Comparison of ENCODE assay signal across 9 mouse cellular contexts in genomic region chr13:68997821-68998551, GRCm38 (mm10). TPM values are rescaled to one million over a fixed set of nuclear protein-coding genes. Genes with fewer than 3 reads are reported as not detected.
DNase-seq lines count a peak whose midpoint lies in the region; ATAC-seq and TF ChIP-seq lines count a peak whose summit lies in the region.
"Had no signal": no experiment of that assay in that cellular context is flagged by ENCODE, and none has a peak within 500 bp of the region (broad histone marks: within the 10 kb centered on the region; RNA-seq: fewer than 3 reads in every experiment).

No protein-coding gene starts in this region.

- no peaks in the 10 kb centered on the region for H3K9me3 ChIP-seq in heart, embryonic 15.5 days (replicated peaks)
- no peaks in the 10 kb centered on the region for H3K9me3 ChIP-seq in hindbrain, embryonic 11.5 days (ENCODE audit: control insufficient read depth, low read length)
- H3K9me3 ChIP-seq in stomach, postnatal 0 days (ENCODE audit: control insufficient read depth, low read length): no peaks in the 10 kb centered on the region

- H3K36me3 ChIP-seq in heart, embryonic 15.5 days: no peaks in the 10 kb centered on the region
- H3K36me3 ChIP-seq in hindbrain, embryonic 11.5 days (ENCODE audit: control insufficient read depth, insufficient read depth, low read length): no peaks in the 10 kb centered on the region
- no peaks in the 10 kb centered on the region for H3K36me3 ChIP-seq in stomach, postnatal 0 days (ENCODE audit: control insufficient read depth, insufficient read depth, low read length)
- H3K36me3 ChIP-seq: G1E had no signal

- peak overlapping the region; percentile 63 for H3K4me3 ChIP-seq in heart, embryonic 15.5 days
- peak overlapping the region; percentile 70 for H3K4me3 ChIP-seq in cortical plate, adult 2 months (ENCODE audit: insufficient read depth, low read length)
- peak overlapping the region; percentile 57 for H3K4me3 ChIP-seq in hindbrain, embryonic 11.5 days (ENCODE audit: low read depth, low read length)
- peak overlapping the region; percentile 58 for H3K4me3 ChIP-seq in stomach, postnatal 0 days (ENCODE audit: low read depth, low read length)

- no peak overlapping the region for H3K9ac ChIP-seq in heart, embryonic 15.5 days
- no peak overlapping the region; the same call in 1 of the 2 replicates for H3K9ac ChIP-seq in hindbrain, embryonic 11.5 days (ENCODE audit: low read depth, low read length)
- peak overlapping the region; percentile 63; the same call in 1 of the 2 replicates for H3K9ac ChIP-seq in stomach, postnatal 0 days (ENCODE audit: low read length)

- H3K4me1 ChIP-seq in heart, embryonic 15.5 days (replicated peaks): peaks cover 20% of the 10 kb centered on the region
- H3K4me1 ChIP-seq in cortical plate, adult 2 months (ENCODE audit: control insufficient read depth, insufficient read depth, low read length): peaks cover 14% of the 10 kb centered on the region
- H3K4me1 ChIP-seq in hindbrain, embryonic 11.5 days (replicated peaks; ENCODE audit: control insufficient read depth, insufficient read depth, low read length): 0 out of 2 replicates have a peak, but pooled peaks cover 2% of the 10 kb centered on the region
- no peaks in the 10 kb centered on the region for H3K4me1 ChIP-seq in stomach, postnatal 0 days (replicated peaks; ENCODE audit: control insufficient read depth, insufficient read depth)

- H3K27ac ChIP-seq in heart, embryonic 15.5 days: no peak overlapping the region
- peak overlapping the region; percentile 88 for H3K27ac ChIP-seq in cortical plate, adult 2 months (ENCODE audit: insufficient read depth, low read length)
- H3K27ac ChIP-seq in hindbrain, embryonic 11.5 days (ENCODE audit: low read depth, low read length): no peak overlapping the region
- no peak overlapping the region for H3K27ac ChIP-seq in stomach, postnatal 0 days (replicated peaks)

- H3K4me2 ChIP-seq in heart, embryonic 15.5 days: peak overlapping the region; percentile 98
- H3K4me2 ChIP-seq in hindbrain, embryonic 11.5 days (replicated peaks; ENCODE audit: low read depth, low read length): peak overlapping the region; percentile 76
- H3K4me2 ChIP-seq in stomach, postnatal 0 days (replicated peaks; ENCODE audit: low read depth): peak overlapping the region; percentile 85

- WGBS in heart, embryonic 15.5 days: 9% methylated on average over 22 of the region's 22 CpGs
- WGBS in hindbrain, embryonic 11.5 days: 11% methylated on average over 22 of the region's 22 CpGs
- 12% methylated on average over 22 of the region's 22 CpGs for WGBS in stomach, postnatal 0 days

- no peak for ATAC-seq in heart, embryonic 15.5 days (replicated peaks; ENCODE audit: insufficient number of reproducible peaks, insufficient read depth, low FRiP score, low read depth)
- no peak for ATAC-seq in hindbrain, embryonic 11.5 days (ENCODE audit: low FRiP score)
- ATAC-seq in stomach, postnatal 0 days (ENCODE audit: low FRiP score, low TSS enrichment): no peak

- H3K27me3 ChIP-seq in heart, embryonic 15.5 days: peaks cover 52% of the 10 kb centered on the region
- peaks cover 9% of the 10 kb centered on the region for H3K27me3 ChIP-seq in hindbrain, embryonic 11.5 days (ENCODE audit: control insufficient read depth, insufficient read depth, low read length)
- no peaks in the 10 kb centered on the region for H3K27me3 ChIP-seq in stomach, postnatal 0 days (ENCODE audit: control insufficient read depth, insufficient read depth, low read length)

- no peak for TF ChIP-seq POLR2A in cortical plate, adult 2 months (IDR thresholded peaks at IDR 0.05; ENCODE audit: extremely low read depth, insufficient read depth, low read length)

- TF ChIP-seq CTCF in cortical plate, adult 2 months (IDR thresholded peaks at IDR 0.05; ENCODE audit: extremely low read depth, insufficient read depth, low read length): no peak
- TF ChIP-seq CTCF in stomach, postnatal 0 days (IDR thresholded peaks at IDR 0.05; ENCODE audit: low read depth): peak; percentile 20; the same call in 1 of the 2 replicates

- no peak for DNase-seq in heart, adult 8-10 months (ENCODE audit: low spot score)
- peak; percentile 58 for DNase-seq in hindbrain, embryonic 11.5 days (ENCODE audit: low spot score)
- peak; percentile 7 for DNase-seq in lung, postnatal 36 days
- peak; percentile 46 for DNase-seq in stomach, postnatal 0 days (ENCODE audit: low spot score)
- no peak for DNase-seq in yolk sac, embryonic 10.5 days (ENCODE audit: low spot score)
- no peak for DNase-seq in c-Kit-positive CD71-positive TER-119-positive erythroid progenitor cells, embryonic 14.5 days (ENCODE audit: low spot score)

- TF ChIP-seq EP300 in stomach, postnatal 0 days (optimal IDR thresholded peaks at IDR 0.05): no peak

RNA-seq across cellular contexts. Expression of gene Adcy2, which starts 1.4 kb away (rescaled TPM):
- 0.98 and 1.9 TPM in 2 replicates for polyA plus RNA-seq in heart, embryonic 15.5 days (2015; fragmentation: Nextera tagmentation; extraction: Ambion mirVana)
- total RNA-seq in heart, adult 8-10 months (2022): under 1 TPM; 0.13 to 0.19 (median 0.15) TPM
- polyA plus RNA-seq in cortical plate, adult 2 months (2012; rRNA removed): 98.3 and 98.5 TPM in 2 replicates
- 2.9 and 3.3 TPM in 2 replicates for polyA plus RNA-seq in hindbrain, embryonic 11.5 days (2014; fragmentation: Nextera tagmentation; extraction: Ambion mirVana)
- polyA plus RNA-seq in stomach, postnatal 0 days (2015; fragmentation: Nextera tagmentation; extraction: Ambion mirVana): 3.7 and 4.3 TPM in 2 replicates
- polyA plus RNA-seq: G1E had no signal

Comparison
In these comparisons a context has a peak if more than half of its experiments do, and no peak if none do; other contexts are left out.
1. DNase-seq: peak in hindbrain, embryonic 11.5 days (single experiment), lung, postnatal 36 days (single experiment) and stomach, postnatal 0 days (single experiment); none in heart, adult 8-10 months (single experiment), yolk sac, embryonic 10.5 days (single experiment) and c-Kit-positive CD71-positive TER-119-positive erythroid progenitor cells, embryonic 14.5 days (single experiment).
2. RNA of gene Adcy2, which starts 1.4 kb away (polyA plus RNA-seq): 98.3 to 98.5 TPM in cortical plate, adult 2 months; 3.7 to 4.3 TPM in stomach, postnatal 0 days, 2.9 to 3.3 TPM in hindbrain, embryonic 11.5 days and 0.98 to 1.9 TPM in heart, embryonic 15.5 days; every median in the first group is over 10 times any median in the second.
3. Peak in every context shown above with its lines, with median percentiles within 50 percentile points of each other: H3K4me2 ChIP-seq and H3K4me3 ChIP-seq.